Mouse (Mus musculus) adrenal gland, adult 2 months (tissue): ENCODE results near the gene Fuca1. TPM values are rescaled to one million over a fixed set of nuclear protein-coding genes. Genes with fewer than 3 reads are reported as not detected.

ENCODE experiments used
- DNase-seq: peaks from one replicate; pipeline ENCODE4 v3.0.0; 2021
- polyA plus RNA-seq: library from polyadenylated mRNA; depleted of rRNA; stranded (reverse); fragments of >200 nt; gene quantifications from 2 replicates; pipeline ENCODE4 v1.2.3, GENCODE M21; 2012; rRNA removed
- total RNA-seq, 2 experiments: library from RNA; stranded (reverse); gene quantifications; 2 replicates each; pipeline ENCODE4 v1.2.3; 2021

Gene Fuca1
- total and polyA plus RNA-seq, 3 experiments: 35.2 to 86.3 (median 82.7) TPM

DNA sequence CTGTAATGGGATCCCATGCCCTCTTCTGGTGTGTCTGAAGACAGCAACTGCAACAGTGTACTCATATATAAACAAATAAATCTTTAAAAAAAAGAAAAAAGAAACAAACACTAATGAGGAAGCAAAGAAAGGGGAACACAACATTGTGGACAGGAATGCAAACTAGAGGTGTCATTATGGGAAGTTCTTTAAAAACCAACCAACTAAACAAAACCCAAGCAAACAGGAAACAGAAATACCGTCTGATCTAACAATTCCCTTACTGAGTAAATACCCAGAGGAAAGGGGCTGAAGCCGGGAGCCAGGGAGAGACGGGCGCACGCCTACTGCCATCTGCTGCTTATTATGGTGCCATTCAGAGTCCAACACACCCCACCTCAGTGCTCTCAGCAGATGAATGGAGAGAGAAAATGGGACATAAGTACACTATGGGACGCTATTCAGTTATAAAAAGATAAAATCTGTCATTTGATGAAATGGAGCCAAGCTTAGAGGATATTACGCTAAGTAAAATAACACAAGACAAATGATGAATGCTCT, 61.1 kb downstream of the Fuca1 start:
- no peak for DNase-seq

DNA sequence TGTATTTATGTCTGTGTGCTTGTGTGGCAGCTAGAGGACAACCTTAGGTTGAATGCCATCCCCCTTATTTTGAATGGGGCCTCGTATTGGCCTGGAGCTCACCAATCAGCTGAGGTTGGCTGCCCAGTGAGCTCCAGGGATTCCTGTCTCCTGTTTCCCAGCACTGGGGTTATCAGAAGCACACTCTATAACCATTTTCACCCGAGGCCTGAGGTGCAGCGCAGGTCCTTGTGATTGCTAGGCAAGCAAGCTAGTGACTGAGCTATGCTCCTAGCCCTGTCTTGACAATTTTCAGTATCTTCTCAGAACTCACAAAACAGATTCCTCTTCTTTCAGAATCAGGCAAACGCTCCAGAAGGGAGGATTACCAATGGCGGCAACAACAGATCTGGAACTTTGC, 64.0 kb downstream of the Fuca1 start:
- no peak for DNase-seq

- DNase-seq: no peak
Observed at GRCm38 (mm10) chr4:135985193-135985592, 64.7 kb downstream of the Fuca1 start.

GRCm38 (mm10) chr4:135985769-135986168, 65.2 kb downstream of the Fuca1 start:
- no peak for DNase-seq

- DNase-seq: no peak
Observed at GRCm38 (mm10) chr4:135986301-135986942, 65.9 kb downstream of the Fuca1 start.

- peak; percentile 95 for DNase-seq
Observed at GRCm38 (mm10) chr4:135986943-135987710, 66.6 kb downstream of the Fuca1 start, which contains the start of gene Pithd1. Gene Pithd1, minus strand, starts transcription at chr4:135987264.

DNA sequence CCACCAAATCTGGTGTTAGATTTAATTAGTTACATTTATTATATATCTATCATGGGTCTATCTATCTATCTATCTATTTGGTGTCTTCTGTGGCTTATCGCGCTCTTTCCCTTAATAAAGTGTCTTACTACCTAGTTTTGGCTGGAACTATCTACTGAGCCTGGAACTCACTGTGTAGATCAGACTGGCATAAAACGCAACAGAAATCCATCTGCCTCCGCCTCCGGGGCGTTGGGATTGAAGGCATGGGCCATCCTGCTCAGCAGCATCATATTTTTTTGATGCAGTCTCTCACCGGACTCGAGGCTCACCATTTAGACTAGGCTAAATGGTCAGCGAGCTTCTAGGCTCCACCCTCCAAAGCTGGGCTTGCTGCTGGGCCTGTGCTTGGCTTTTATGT, 67.2 kb downstream of the Fuca1 start:
- DNase-seq: no peak

Other genes starting within 250 kb of the Fuca1 start
- under 1 TPM in 1 of 2 experiments, not detected in 1; 0.45 TPM for gene Ifnlr1, start 234.4 kb upstream of the Fuca1 start, total RNA-seq
- gene Ifnlr1, start 234.4 kb upstream of the Fuca1 start, polyA plus RNA-seq: 0.04 and 0.08 TPM in 2 replicates
- under 1 TPM; 0.43 to 0.59 TPM for gene Il22ra1, start 192.6 kb upstream of the Fuca1 start, total RNA-seq
- gene Il22ra1, start 192.6 kb upstream of the Fuca1 start, polyA plus RNA-seq: 1.2 and 1.4 TPM in 2 replicates
- under 1 TPM; 0.40 to 0.55 TPM for gene Myom3, start 161.0 kb upstream of the Fuca1 start, total RNA-seq
- gene Myom3, start 161.0 kb upstream of the Fuca1 start, polyA plus RNA-seq: 0.08 and 0.10 TPM in 2 replicates
- 100 to 1,000 TPM in 1 of 2 experiments, 10 to 100 TPM in 1; 84.2 to 139 TPM for gene Srsf10, start 65.0 kb upstream of the Fuca1 start, total RNA-seq
- 111 and 117 TPM in 2 replicates for gene Srsf10, start 65.0 kb upstream of the Fuca1 start, polyA plus RNA-seq
- 100 to 1,000 TPM in 1 of 2 experiments, 10 to 100 TPM in 1; 99.4 to 128 TPM for gene Pnrc2, start 46.9 kb upstream of the Fuca1 start, total RNA-seq
- gene Pnrc2, start 46.9 kb upstream of the Fuca1 start, polyA plus RNA-seq: 5.5 and 8.6 TPM in 2 replicates
- 1 to 10 TPM in 1 of 2 experiments, under 1 TPM in 1; 0.92 to 2.5 TPM for gene Cnr2, start 25.3 kb upstream of the Fuca1 start, total RNA-seq
- gene Cnr2, start 25.3 kb upstream of the Fuca1 start, polyA plus RNA-seq: 1.8 and 2.1 TPM in 2 replicates
- gene Hmgcl, start 25.7 kb downstream of the Fuca1 start, total RNA-seq: 10 to 100 TPM; 42.7 to 71.0 TPM
- gene Hmgcl, start 25.7 kb downstream of the Fuca1 start, polyA plus RNA-seq: 33.9 and 35.3 TPM in 2 replicates
- gene Gale, start 43.0 kb downstream of the Fuca1 start, total RNA-seq: 10 to 100 TPM; 15.5 to 24.8 TPM
- 22.9 and 33.3 TPM in 2 replicates for gene Gale, start 43.0 kb downstream of the Fuca1 start, polyA plus RNA-seq
- gene Lypla2, start 51.9 kb downstream of the Fuca1 start, total RNA-seq: 10 to 100 TPM; 59.8 to 78.2 TPM
- 155 and 169 TPM in 2 replicates for gene Lypla2, start 51.9 kb downstream of the Fuca1 start, polyA plus RNA-seq
- gene Pithd1, start 66.5 kb downstream of the Fuca1 start, total RNA-seq: 10 to 100 TPM; 23.1 to 35.5 TPM
- gene Pithd1, start 66.5 kb downstream of the Fuca1 start, polyA plus RNA-seq: 59.2 and 59.4 TPM in 2 replicates
- gene Eloa, start 101.0 kb downstream of the Fuca1 start, total RNA-seq: 10 to 100 TPM; 40.8 to 46.8 TPM
- gene Eloa, start 101.0 kb downstream of the Fuca1 start, polyA plus RNA-seq: 4.2 and 4.4 TPM in 2 replicates
- 100 to 1,000 TPM; 582 to 615 TPM for gene Rpl11, start 132.7 kb downstream of the Fuca1 start, total RNA-seq
- gene Rpl11, start 132.7 kb downstream of the Fuca1 start, polyA plus RNA-seq: 162 and 164 TPM in 2 replicates
- gene Id3, start 222.8 kb downstream of the Fuca1 start, total RNA-seq: 10 to 100 TPM; 31.5 to 70.5 TPM
- gene Id3, start 222.8 kb downstream of the Fuca1 start, polyA plus RNA-seq: 235 and 298 TPM in 2 replicates